Mouse (Mus musculus): ENCODE results near the gene Uggt2. TPM values are rescaled to one million over a fixed set of nuclear protein-coding genes. Genes with fewer than 3 reads are reported as not detected.
A peak's percentile ranks its signal among the peaks of the same experiment; 100 is the strongest.

The Uggt2 gene
- total RNA-seq, 2 experiments from 2014 or later: 5.3 to 7.3 TPM

DNA sequence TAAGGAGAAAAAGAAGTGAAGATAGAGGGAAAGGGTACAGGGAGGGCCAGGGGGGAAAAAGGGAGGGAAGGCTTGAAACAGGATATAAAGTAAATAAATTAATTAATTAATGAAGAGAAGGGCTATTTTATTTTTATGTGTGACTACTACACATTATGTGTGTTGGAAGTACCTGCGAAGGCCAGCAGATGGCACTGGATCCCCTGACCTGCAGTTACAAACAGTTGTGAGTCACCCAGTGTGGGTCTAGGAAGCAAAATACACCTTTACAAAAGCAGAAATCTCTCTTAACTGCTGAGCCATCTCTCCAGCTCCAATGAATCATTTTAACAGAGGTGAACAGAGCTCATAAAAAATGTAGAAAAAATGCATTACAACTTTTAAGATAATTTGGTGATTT lies 59.0 kb downstream of the Uggt2 start:
- DNase-seq: peak; percentile 19 to 28
- intact Hi-C loops (cut with DNase I): loop anchor here (5.0 kb wide), 1 partner anchor 1022 kb away; no protein-coding TSS in a partner anchor

GRCm38 (mm10) chr14:119037755-119038154 lies 61.5 kb downstream of the Uggt2 start:
- intact Hi-C loops (cut with DNase I): loop anchor here (5.0 kb wide), 1 partner anchor 815 kb away; no protein-coding TSS in a partner anchor
- no peak for DNase-seq

DNA sequence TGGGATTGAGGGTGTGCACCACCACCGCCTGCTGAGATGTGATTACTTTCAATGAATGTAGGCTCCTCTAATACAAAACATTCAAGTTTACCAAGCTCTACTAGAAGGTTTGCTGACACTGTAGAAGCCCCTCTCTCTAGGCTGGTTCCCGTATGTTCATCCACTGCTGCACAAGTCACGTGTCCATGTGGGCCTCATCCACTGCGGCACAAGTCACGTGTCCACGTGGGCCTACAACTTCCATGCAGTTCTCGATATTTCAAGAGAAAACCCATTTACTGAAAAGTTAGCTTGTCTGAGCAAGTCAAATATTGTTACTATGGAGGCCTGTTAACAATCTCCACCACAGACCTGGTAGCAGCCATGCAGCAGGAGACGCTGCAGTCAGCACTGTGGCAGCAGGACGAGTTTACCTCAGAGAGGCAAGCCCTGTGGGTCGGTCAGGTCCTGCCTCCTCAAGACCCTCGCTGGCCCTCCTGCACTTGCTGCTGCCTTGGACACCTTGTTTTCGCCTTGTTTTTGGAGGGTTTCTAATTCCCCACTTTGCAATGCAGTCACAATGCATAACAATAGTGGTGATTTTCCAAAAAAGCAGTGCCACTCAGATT lies 62.0 kb downstream of the Uggt2 start:
- intact Hi-C loops (cut with DNase I): loop anchor here (5.0 kb wide), 1 partner anchor 815 kb away; no protein-coding TSS in a partner anchor
- DNase-seq: no peak

DNA sequence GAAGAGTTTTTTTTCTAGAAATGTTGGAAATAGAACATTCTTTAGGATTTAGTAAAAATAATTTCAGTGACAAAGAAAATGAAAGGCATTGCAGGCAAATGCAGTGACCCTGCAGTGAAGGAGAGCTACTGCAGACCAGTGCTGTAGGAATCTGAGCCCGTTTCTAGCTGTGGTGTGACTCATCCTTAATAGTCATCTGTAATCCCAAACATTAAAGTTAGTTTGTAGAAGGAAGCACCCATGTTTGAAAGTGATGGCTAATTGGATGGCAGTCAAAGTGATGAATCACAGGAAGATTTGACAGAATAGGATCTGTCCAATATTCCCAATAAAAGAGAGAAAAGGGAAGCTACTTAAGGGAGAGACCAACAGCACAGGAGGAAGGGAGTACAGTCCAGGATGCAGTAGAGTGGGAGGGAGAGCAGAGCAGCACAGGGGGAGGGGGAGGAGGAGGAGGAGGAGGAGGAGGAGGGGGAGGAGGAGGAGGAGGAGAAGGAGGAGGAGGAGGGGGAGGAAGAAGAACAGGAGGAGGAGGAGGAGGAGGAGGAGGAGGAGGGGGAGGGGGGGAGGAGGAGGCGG lies 71.5 kb downstream of the Uggt2 start:
- intact Hi-C loops (cut with DNase I): loop anchor here (1.0 to 5.0 kb wide), 3 partner anchors 41 to 205 kb away; no protein-coding TSS in a partner anchor
- DNase-seq: no peak

GRCm38 (mm10) chr14:119027130-119027529 lies 72.1 kb downstream of the Uggt2 start:
- peak; percentile 63 to 76 for DNase-seq
- intact Hi-C loops (cut with DNase I): loop anchor here (1.0 to 5.0 kb wide), 3 partner anchors 41 to 205 kb away; no protein-coding TSS in a partner anchor

GRCm38 (mm10) chr14:119025889-119026288 lies 73.3 kb downstream of the Uggt2 start:
- DNase-seq: peak in 1 of 2 experiments; percentile 14
- intact Hi-C loops (cut with DNase I): loop anchor here (5.0 kb wide), 2 partner anchors 114 to 204 kb away; no protein-coding TSS in a partner anchor

GRCm38 (mm10) chr14:119013549-119013948 lies 85.7 kb downstream of the Uggt2 start:
- intact Hi-C loops (cut with DNase I): no loop called here
- DNase-seq: no peak

GRCm38 (mm10) chr14:119012607-119013431 lies 86.4 kb downstream of the Uggt2 start:
- intact Hi-C loops (cut with DNase I): no loop called here
- DNase-seq: peak; percentile 36

- intact Hi-C loops (cut with DNase I): no loop called here
- no peak for DNase-seq
These were observed 89.7 kb downstream of the Uggt2 start for GRCm38 (mm10) chr14:119009531-119009930.

DNA sequence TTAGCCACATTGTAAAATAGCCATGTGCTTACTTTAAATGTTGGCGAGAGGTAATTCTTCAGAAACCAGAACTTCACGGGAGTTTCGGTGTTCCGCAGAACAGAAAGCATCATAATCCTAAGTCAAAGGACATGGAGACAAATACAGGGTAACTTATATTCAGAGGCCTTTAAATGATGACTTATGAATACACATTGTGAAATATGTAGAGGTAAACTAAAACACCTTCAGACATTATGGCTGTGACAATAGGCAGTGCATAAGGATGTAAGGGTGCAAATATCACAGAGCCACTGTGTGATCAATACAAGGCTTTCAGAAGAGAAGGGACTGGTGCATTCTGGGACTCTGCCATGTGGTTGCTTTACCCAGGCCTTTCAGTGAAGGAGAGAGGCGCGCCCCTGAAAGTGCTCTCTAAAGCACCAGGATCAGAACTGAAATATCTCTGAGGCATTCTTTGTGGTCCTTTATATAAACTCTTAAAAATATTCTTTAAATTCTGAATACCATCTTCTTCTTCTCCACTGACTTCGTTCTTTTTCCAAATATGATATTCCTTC lies 91.1 kb downstream of the Uggt2 start:
- intact Hi-C loops (cut with DNase I): no loop called here
- no peak for DNase-seq

DNA sequence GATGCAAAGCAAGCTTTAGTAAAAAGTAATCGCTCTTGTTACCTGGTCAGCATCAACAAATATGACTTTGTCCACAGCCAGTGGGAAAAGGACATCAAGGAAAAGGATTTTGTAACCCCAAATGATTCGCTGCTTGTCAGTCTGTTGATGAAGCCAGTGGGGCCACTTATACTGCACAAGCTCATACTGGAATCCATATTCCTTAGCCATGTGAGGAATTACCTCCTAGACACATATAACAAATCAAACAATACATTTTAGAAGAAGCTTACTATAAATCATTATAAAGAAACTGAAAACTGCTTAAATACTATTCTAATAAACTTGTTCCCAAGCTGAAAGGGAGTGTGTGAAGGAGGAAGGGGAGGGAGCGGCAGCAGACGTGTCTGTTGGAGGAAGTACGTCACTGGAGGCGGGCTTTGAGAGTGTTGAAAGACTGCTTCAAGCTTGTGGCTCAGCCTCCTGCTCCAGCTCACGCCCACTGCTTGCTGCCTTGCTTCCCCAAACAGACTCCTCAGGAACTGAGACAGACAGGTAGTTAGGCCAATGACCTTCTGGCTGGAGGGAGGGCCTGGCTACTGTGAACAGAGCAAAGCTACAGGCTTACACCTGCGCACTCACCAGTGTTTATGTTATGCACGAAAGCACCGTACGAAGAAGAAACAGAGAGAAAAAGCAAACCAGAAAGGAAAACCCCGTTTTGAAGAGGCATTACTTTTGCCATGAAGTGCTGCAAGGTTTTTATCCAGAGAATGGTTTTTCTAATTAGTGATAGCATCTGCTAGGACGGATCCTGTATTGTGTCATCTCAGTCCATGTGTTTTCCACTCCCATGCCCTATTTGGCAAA lies 91.9 kb downstream of the Uggt2 start:
- intact Hi-C loops (cut with DNase I): no loop called here
- DNase-seq: peak; percentile 94 to 98

DNA sequence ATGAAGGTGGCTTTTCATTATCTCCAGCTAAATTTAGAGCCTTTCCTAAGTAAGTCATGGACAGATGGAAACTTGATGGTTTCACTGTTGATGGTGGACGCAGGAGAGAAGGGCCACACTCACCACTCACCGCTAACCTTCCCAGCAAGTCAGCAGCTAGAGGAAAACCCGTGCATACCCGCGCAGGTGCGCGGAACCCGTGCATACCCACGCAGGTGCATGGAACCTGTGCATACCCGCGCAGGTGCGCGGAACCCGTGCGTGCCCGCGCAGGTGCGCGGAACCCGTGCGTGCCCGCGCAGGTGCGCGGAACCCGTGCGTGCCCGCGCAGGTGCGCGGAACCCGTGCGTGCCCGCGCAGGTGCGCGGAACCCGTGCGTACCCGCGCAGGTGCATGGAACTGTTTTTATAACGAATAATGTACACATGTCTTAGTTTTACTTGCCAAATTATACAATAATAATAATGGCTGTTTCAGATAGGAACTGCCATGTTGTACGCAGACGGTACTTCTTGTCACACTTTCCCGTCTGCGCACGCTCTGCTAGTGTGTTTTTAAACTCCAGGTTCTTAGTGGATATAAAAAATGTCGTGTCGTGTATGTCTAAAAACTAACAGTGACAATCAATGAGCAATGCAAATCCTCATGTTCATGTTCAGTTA lies 92.7 kb downstream of the Uggt2 start:
- intact Hi-C loops (cut with DNase I): no loop called here
- DNase-seq: no peak

DNA sequence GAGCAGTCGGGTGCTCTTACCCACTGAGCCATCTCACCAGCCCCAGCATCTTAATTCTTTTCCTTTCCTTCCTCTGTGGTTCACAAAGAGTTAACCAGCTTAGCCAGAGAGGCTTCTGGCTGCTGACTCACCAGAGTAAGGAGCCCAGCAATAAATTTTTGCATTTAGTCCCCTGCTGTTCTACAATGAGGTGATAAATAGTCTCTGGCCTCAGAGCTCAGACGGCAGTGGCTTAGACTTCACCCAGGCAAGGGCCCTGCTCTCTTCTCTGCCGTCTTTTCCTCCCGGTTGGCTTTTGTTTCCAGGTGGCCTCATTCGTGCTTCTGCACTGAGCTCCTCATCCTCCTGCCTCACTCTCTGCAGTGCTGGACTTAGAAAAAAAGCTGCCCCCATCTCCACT lies 93.4 kb downstream of the Uggt2 start:
- intact Hi-C loops (cut with DNase I): no loop called here
- DNase-seq: no peak

DNA sequence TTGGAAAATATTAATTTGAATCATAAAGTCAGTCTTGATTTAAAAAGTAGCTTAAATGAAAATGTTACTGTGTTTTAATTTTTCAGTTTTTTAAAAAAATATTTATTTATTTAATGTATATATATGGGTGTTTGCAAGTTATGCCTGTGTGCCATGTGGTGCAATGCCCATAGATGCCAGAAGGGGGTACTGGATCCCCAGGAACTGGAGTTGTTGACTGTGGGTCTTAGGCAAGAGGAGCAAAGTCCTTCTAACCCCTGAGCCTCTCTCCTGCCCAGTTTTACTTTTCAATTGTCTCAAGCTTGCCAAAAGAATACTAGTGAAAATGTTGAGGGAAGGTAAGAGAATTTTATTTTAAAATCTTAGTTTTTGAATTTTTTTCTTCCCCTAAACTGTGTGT lies 95.9 kb downstream of the Uggt2 start:
- intact Hi-C loops (cut with DNase I): no loop called here
- no peak for DNase-seq

- DNase-seq: no peak
- intact Hi-C loops (cut with DNase I): no loop called here
These were observed 103.9 kb downstream of the Uggt2 start for GRCm38 (mm10) chr14:118995226-118995925.

GRCm38 (mm10) chr14:118987523-118988496 lies 111.4 kb downstream of the Uggt2 start:
- intact Hi-C loops (cut with DNase I): loop anchor here (5.0 kb wide), 1 partner anchor 76 kb away; no protein-coding TSS in a partner anchor
- DNase-seq: no peak
